Mouse (Mus musculus) G1E (cell line): ENCODE data around the gene Eif4a1.

ENCODE experiments used
- CTCF ChIP-seq: IDR thresholded peaks from 2 replicates; pipeline ENCODE4 v1.5.1; 2012; ENCODE audit warnings: low read depth, low read length, inconsistent platforms, mixed read lengths
- GATA1 ChIP-seq: IDR thresholded peaks from 2 replicates; pipeline ENCODE4 v1.6.1; 2012; ENCODE audit warnings: borderline replicate concordance, low read length, inconsistent platforms, mixed read lengths
- POLR2AphosphoS5 ChIP-seq: IDR thresholded peaks from 2 replicates; pipeline ENCODE4 v1.6.1; 2012; ENCODE audit warnings: low read depth, low read length, inconsistent platforms; ENCODE audit not compliant: insufficient replicate concordance

DNA sequence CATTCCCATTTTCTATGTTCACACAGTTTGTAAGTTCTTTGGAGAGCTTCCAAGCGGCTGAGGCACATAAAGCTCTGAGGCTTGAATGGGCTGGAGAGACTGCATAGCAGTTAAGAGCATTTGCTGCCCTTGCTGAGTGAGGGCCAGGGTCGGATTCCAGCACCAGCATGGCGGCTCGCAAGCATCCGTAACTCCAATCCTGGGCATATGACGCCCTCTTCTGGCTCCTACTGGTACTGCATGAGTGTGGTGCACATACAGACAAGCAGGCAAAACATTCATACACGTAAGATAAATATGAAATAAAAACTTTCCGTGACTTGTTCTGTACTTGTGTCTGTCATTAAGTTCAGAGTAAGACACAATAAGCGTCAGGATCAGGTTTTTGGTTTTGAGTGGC, 43.3 kb upstream of the Eif4a1 start:
- peak; percentile 57 for TF ChIP-seq CTCF
- TF ChIP-seq GATA1, result no peak
- TF ChIP-seq POLR2AphosphoS5, result no peak
